Mouse (Mus musculus) midbrain, embryonic 10.5 days (tissue): ENCODE data around the gene Atp6v0a4. TPM values are rescaled to one million over a fixed set of nuclear protein-coding genes. Genes with fewer than 3 reads are reported as not detected.

Source experiments
- DNase-seq: peaks from one replicate; pipeline ENCODE4 v3.0.0-alpha.2; 2017; ENCODE audit warnings: low spot score
- H3K27ac ChIP-seq: fragments of 300-500 bp; sonication (generic); replicated peaks from 2 replicates; pipeline ENCODE4 v1.5.1; 2016; ENCODE audit warnings: mild to moderate bottlenecking
- H3K27me3 ChIP-seq: fragments of 300-500 bp; sonication (generic); 2 replicates; pipeline ENCODE4 v1.6.1; 2016; ENCODE audit warnings: low read depth, mild to moderate bottlenecking; ENCODE audit not compliant: poor library complexity, severe bottlenecking
- H3K36me3 ChIP-seq: fragments of 300-500 bp; sonication (generic); 2 replicates; pipeline ENCODE4 v1.6.1; 2016; ENCODE audit warnings: mild to moderate bottlenecking, moderate library complexity
- H3K4me1 ChIP-seq: fragments of 300-500 bp; sonication (generic); 2 replicates; pipeline ENCODE4 v1.6.1; 2016
- H3K4me3 ChIP-seq: fragments of 300-500 bp; sonication (generic); 2 replicates; pipeline ENCODE4 v1.5.1; 2016; ENCODE audit warnings: mild to moderate bottlenecking, moderate library complexity
- H3K9me3 ChIP-seq: fragments of 300-500 bp; sonication (generic); replicated peaks from 2 replicates; pipeline ENCODE4 v1.6.1; 2016; ENCODE audit warnings: mild to moderate bottlenecking
- WGBS: fragments of 180-500 bp; shearing (Covaris S2); methylation state at CpG from one replicate; pipeline ENCODE4 v1.1.7; 2016; 5-methylcytosine and 5-hydroxymethylcytosine counted together
- polyA plus RNA-seq: library from polyadenylated mRNA; unstranded; fragments of >200 nt; fragmentation: Nextera tagmentation; extraction: Ambion mirVana; gene quantifications from 2 replicates; pipeline ENCODE4 v1.2.1, GENCODE M21; 2016

Atp6v0a4 gene
- polyA plus RNA-seq, 1 experiment from 2014 or later: not detected

GRCm38 (mm10) chr6:38064621-38065020 is 59.8 kb downstream of the Atp6v0a4 start:
- no peak for DNase-seq
- Histone ChIP-seq H3K4me1 (peaks cover 13% of the 10 kb centered on the region), H3K27ac (no peak overlapping the region), H3K4me3 (no peak overlapping the region), H3K36me3 (no peaks in the 10 kb centered on the region), H3K27me3 (no peaks in the 10 kb centered on the region), H3K9me3 (peaks cover 6% of the 10 kb centered on the region; the same call in 1 of the 2 replicates)
- WGBS: 67% methylated on average over 2 of the region's 2 CpGs

- WGBS: 59% methylated on average over 5 of the region's 5 CpGs
- Histone ChIP-seq H3K36me3 (no peaks in the 10 kb centered on the region), H3K4me3 (no peak overlapping the region), H3K27ac (no peak overlapping the region), H3K9me3 (peaks cover 6% of the 10 kb centered on the region; the same call in 1 of the 2 replicates), H3K27me3 (no peaks in the 10 kb centered on the region), H3K4me1 (no peaks in the 10 kb centered on the region)
- no peak for DNase-seq
Measured at GRCm38 (mm10) chr6:38058805-38059204, 65.6 kb downstream of the Atp6v0a4 start.

GRCm38 (mm10) chr6:38055471-38056330 is 68.7 kb downstream of the Atp6v0a4 start:
- Histone ChIP-seq H3K27ac (no peak overlapping the region), H3K27me3 (no peaks in the 10 kb centered on the region), H3K4me1 (no peaks in the 10 kb centered on the region), H3K4me3 (no peak overlapping the region), H3K36me3 (no peaks in the 10 kb centered on the region), H3K9me3 (no peaks in the 10 kb centered on the region)
- 90% methylated on average over 15 of the region's 15 CpGs for WGBS
- no peak for DNase-seq

- H3K9me3 ChIP-seq: no peaks in the 10 kb centered on the region
- H3K36me3 ChIP-seq: no peaks in the 10 kb centered on the region
- H3K27ac ChIP-seq: no peak overlapping the region
- H3K4me1 ChIP-seq: peaks cover 22% of the 10 kb centered on the region
- H3K4me3 ChIP-seq: no peak overlapping the region
- H3K27me3 ChIP-seq: no peaks in the 10 kb centered on the region
- no peak for DNase-seq
- 95% methylated on average over 6 of the region's 6 CpGs for WGBS
Measured at GRCm38 (mm10) chr6:38049601-38050000, 74.8 kb downstream of the Atp6v0a4 start.

GRCm38 (mm10) chr6:38048800-38049561 is 75.4 kb downstream of the Atp6v0a4 start:
- DNase-seq: peak; percentile 27
- Histone ChIP-seq H3K4me1 (peaks cover 22% of the 10 kb centered on the region), H3K27ac (no peak overlapping the region), H3K36me3 (no peaks in the 10 kb centered on the region), H3K27me3 (no peaks in the 10 kb centered on the region), H3K9me3 (no peaks in the 10 kb centered on the region), H3K4me3 (no peak overlapping the region)
- 54% methylated on average over 6 of the region's 6 CpGs for WGBS

- no peak overlapping the region for H3K4me3 ChIP-seq
- no peak for DNase-seq
- H3K9me3 ChIP-seq: no peaks in the 10 kb centered on the region
- no peaks in the 10 kb centered on the region for H3K27me3 ChIP-seq
- no peaks in the 10 kb centered on the region for H3K36me3 ChIP-seq
- H3K4me1 ChIP-seq: peaks cover 22% of the 10 kb centered on the region
- H3K27ac ChIP-seq: 0 out of 2 replicates have a peak overlapping the region, but pooled peaks have one; percentile 33
- 78% methylated on average over 4 of the region's 4 CpGs for WGBS
Measured at GRCm38 (mm10) chr6:38048003-38048402, 76.4 kb downstream of the Atp6v0a4 start.

- H3K27ac ChIP-seq: no peak within 1 kb of the TSS
- 44% methylated on average over 6 of the region's 6 CpGs for WGBS
- H3K4me3 ChIP-seq: no peak within 1 kb of the TSS
Measured at GRCm38 (mm10) chr6:38046838-38047237, 77.5 kb downstream of the Atp6v0a4 start, which contains the start of gene Svopl. Gene Svopl, minus strand, starts transcription at chr6:38046996.

GRCm38 (mm10) chr6:38032801-38033566 is 91.4 kb downstream of the Atp6v0a4 start:
- H3K4me3 ChIP-seq: no peak overlapping the region
- WGBS: 79% methylated on average over 5 of the region's 5 CpGs

More at GRCm38 (mm10) chr6:38046838-38047237, 77.5 kb downstream of the Atp6v0a4 start, which contains the start of gene Svopl:
- no peak for DNase-seq
- H3K4me1 ChIP-seq: peaks cover 22% of the 10 kb centered on the region
- H3K36me3 ChIP-seq: no peaks in the 10 kb centered on the region
- H3K27me3 ChIP-seq: no peaks in the 10 kb centered on the region
- H3K9me3 ChIP-seq: no peaks in the 10 kb centered on the region

GRCm38 (mm10) chr6:38031924-38032540 is 92.4 kb downstream of the Atp6v0a4 start:
- no peak overlapping the region for H3K27ac ChIP-seq
- DNase-seq: no peak

More at GRCm38 (mm10) chr6:38032801-38033566, 91.4 kb downstream of the Atp6v0a4 start:
- Histone ChIP-seq H3K4me1 (0 out of 2 replicates have a peak, but pooled peaks cover 3% of the 10 kb centered on the region), H3K27me3 (no peaks in the 10 kb centered on the region), H3K36me3 (no peaks in the 10 kb centered on the region), H3K27ac (no peak overlapping the region), H3K9me3 (no peaks in the 10 kb centered on the region)
- DNase-seq: no peak

GRCm38 (mm10) chr6:38028205-38028604 is 96.2 kb downstream of the Atp6v0a4 start:
- Histone ChIP-seq H3K4me3 (no peak overlapping the region), H3K27me3 (no peaks in the 10 kb centered on the region), H3K36me3 (no peaks in the 10 kb centered on the region), H3K27ac (no peak overlapping the region), H3K4me1 (0 out of 2 replicates have a peak, but pooled peaks cover 3% of the 10 kb centered on the region), H3K9me3 (no peaks in the 10 kb centered on the region)
- 60% methylated on average over 2 of the region's 2 CpGs for WGBS
- no peak for DNase-seq

More at GRCm38 (mm10) chr6:38031924-38032540, 92.4 kb downstream of the Atp6v0a4 start:
- Histone ChIP-seq H3K36me3 (no peaks in the 10 kb centered on the region), H3K9me3 (no peaks in the 10 kb centered on the region), H3K4me1 (0 out of 2 replicates have a peak, but pooled peaks cover 3% of the 10 kb centered on the region), H3K27me3 (no peaks in the 10 kb centered on the region), H3K4me3 (no peak overlapping the region)
- 68% methylated on average over 7 of the region's 7 CpGs for WGBS

GRCm38 (mm10) chr6:38027771-38028170 is 96.6 kb downstream of the Atp6v0a4 start:
- DNase-seq: no peak
- H3K27me3 ChIP-seq: no peaks in the 10 kb centered on the region

GRCm38 (mm10) chr6:38023284-38023683 is 101.1 kb downstream of the Atp6v0a4 start:
- Histone ChIP-seq H3K36me3 (no peaks in the 10 kb centered on the region), H3K4me1 (no peaks in the 10 kb centered on the region), H3K27me3 (no peaks in the 10 kb centered on the region), H3K27ac (no peak overlapping the region), H3K9me3 (no peaks in the 10 kb centered on the region), H3K4me3 (no peak overlapping the region)
- no peak for DNase-seq
- 53% methylated on average over 7 of the region's 7 CpGs for WGBS

More at GRCm38 (mm10) chr6:38027771-38028170, 96.6 kb downstream of the Atp6v0a4 start:
- 66% methylated on average over 1 of the region's 1 CpGs for WGBS
- Histone ChIP-seq H3K9me3 (no peaks in the 10 kb centered on the region), H3K36me3 (no peaks in the 10 kb centered on the region), H3K4me1 (0 out of 2 replicates have a peak, but pooled peaks cover 3% of the 10 kb centered on the region), H3K27ac (no peak overlapping the region), H3K4me3 (no peak overlapping the region)
